Mouse (Mus musculus) heart, postnatal 10 days (tissue): ENCODE measurements at regions not wholly inside any gene's neighbourhood (a gene's known extent, or its start where the extent isn't known, plus 50 kb on each side); places are given as distances from the start of the nearest gene placed in this dataset.
"Not testable (repeated sequence)": the region's sequence is repeated elsewhere in the genome, so short reads cannot be mapped to it uniquely, and the experiment has no call there.

Experiments
- DNase-seq, 2 experiments: peaks; one replicate each; pipeline ENCODE4 v3.0.0; 2021
- intact Hi-C: fragments of 180-260 bp; cut with DNase I; formaldehyde crosslinking; loops from one replicate; pipeline ENCODE4 v1.15.1; 2025

DNA sequence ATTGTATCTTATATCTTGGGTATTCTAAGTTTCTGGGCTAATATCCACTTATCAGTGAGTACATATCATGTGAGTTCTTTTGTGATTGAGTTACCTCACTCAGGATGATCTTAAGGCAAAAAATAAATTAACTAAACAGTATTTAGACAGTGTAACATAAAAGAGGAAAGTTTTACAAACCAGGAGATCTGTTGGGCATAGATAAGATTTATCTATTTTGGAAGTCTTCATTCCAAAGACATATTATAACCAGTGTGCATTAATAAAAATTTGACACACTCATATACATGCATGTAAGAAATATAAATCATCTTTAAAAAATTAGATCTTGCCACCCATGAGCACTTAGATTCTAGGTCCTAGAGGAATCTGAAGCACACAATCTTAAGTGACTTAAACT, 343.9 kb upstream of the Fam174a start:
- intact Hi-C loops: no loop called here
- DNase-seq: no peak

DNA sequence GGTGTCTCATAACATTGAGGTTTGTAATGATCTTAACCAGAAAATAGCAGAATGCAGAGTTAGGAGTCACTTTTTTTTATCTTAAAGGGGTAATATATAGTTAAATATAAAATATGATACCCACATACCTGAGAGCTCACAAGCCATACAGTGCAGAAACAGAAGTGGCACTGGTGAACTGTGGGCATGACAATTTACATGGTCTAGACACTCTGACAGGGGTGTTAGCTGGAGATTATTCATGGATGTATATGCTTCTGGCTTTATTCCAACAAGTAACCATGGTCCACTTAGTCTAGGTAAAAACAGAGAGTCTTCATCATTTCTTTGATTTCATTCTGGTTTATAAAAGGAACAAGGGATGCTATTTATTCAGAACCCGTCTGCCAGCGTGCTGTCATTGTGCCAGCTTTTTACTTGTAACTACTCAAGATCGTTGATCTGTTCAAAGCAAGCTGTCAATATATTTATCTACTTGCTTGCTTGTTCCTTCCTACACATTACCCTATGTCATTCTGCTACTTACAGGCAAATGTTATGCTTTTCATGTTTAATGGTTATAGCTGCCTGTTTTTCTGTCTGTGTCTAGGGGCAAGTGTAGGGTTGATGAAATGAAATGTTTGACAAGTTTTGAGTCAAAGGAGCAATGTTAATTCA, 343.2 kb upstream of the Fam174a start:
- intact Hi-C loops: no loop called here

DNA sequence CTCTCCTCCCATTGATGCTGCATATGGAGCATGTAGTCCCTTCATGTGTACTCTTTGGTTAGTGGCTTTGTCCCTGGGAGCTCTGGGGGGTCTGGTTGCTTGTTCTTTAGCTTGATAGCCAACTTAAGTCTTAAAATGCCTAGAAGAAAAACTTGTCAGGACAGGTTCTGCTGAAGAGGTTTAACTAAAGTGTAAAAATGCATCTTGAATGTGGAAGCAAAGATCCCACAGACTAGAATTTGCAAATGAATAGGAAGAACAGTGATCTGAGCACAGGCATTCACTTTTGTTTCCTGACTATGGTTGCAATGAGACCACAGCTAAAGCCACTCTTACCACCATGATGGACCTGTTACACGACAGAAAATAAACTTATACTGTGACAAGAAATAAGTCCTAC, 320.1 kb upstream of the Fam174a start:
- DNase-seq: no peak
- intact Hi-C loops: no loop called here

More for the DNA sequence above, 343.2 kb upstream of the Fam174a start:
- no peak for DNase-seq

DNA sequence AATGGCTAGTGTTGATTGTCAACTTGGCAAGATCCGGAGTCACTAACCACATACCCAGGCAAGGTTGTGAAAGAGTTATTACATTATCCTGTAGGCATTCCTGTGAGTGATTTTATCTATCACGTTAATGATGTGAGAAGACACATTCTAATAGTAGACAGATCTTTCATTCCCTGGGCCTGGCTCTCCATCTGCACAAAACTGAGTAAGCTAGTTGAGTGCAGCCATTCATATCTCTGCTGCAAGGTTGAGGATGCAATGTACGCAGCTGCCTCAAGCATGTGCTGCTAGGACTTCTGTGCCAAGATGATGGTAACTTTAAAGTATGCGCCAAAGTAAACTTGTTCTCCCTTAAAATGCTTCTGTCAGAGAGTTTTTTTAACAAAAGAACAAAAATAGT, 309.5 kb upstream of the Fam174a start:
- intact Hi-C loops: no loop called here
- no peak for DNase-seq

DNA sequence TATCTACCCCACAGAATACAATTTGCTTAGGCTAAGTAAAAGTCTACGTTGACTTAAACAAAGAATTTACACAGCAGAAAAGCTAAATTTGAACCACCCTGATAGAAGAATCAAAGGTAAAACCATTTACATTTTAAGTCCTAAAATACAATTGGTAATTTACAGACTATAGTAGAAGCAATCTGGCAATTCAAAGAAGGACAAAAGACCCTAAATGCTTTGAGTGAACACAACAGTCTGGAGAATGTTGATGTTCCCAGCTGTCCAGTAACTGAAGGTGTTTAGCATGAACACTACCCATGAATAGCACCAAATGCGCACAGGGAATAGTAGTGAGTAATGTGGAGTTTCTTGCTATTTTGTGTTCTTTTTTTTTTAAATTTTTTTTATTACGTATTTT, 282.8 kb upstream of the Fam174a start:
- no peak for DNase-seq
- intact Hi-C loops: no loop called here

DNA sequence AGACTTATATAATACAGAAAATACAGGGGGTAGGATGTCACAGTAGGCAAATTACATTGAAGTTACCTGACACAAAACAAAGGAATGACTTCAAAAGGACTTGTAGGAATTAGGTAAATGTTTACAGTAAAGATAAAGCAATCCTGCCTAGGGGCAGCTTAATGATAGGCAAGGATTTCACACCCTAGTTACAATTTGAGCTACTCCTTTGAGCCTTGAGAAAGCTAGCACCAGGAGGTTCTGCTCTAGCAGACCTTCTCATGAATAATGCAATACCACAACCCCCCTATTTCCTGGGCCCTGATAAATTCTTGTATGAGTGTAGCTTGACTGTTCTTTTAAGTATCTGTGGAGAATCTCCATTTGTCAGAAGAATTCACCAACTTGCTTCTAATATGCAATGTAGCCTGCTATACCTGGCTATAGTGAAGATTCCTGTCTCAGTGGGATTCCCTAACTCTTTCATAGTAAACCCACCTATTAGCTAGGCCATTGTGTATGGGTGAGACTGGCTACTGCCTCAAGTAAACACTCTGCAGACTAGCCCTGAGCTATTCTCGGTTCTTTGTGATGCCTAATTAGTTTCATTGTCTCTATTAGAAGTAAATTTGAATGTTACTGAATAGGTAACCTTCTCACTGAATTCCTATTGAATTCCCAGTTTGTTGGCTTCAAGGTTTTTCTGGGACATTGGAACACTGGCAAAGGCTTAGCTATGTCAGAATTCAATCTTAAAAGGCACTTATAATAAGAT, 279.6 kb upstream of the Fam174a start:
- intact Hi-C loops, DNase-seq: not testable (repeated sequence)

DNA sequence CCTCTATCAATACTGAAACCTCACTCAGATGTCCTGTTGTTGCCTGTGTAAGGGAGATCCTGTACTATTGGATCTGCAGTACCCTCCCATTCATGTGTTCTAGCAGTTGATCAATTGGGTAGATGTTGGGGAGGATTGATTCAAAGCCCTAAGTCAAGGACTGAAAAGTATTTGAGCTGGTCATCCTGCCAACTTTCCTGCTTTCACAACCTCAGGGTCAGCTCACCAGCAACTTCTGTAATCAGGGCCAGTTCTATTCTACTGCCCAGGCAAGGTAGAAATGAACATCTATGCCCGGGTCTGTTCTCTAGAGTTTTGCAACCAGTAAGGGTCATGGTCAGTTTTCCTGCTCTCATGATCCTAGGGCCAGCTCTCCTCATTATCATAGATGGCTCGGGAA, 275.0 kb upstream of the Fam174a start:
- intact Hi-C loops: no loop called here

DNA sequence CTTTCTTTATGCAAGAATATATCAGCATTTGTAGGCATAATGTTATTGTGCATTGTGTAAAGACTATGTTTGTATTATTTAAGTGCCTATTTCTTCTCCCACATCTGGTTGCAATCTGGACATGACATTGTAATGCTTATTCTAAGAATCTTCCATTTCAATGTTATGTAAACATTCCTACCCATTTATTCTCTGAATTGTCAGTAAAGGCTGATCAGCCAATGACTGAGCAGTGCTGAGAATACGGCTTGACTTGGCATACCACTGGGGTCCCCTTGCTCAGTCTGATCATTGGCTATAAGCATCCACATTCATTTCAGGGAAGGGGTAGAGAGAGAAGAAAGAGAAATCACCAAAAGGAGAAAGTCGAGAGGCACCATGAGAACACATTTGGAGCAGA, 273.1 kb upstream of the Fam174a start:
- intact Hi-C loops: no loop called here

More for the DNA sequence above, 275.0 kb upstream of the Fam174a start:
- DNase-seq: no peak

DNA sequence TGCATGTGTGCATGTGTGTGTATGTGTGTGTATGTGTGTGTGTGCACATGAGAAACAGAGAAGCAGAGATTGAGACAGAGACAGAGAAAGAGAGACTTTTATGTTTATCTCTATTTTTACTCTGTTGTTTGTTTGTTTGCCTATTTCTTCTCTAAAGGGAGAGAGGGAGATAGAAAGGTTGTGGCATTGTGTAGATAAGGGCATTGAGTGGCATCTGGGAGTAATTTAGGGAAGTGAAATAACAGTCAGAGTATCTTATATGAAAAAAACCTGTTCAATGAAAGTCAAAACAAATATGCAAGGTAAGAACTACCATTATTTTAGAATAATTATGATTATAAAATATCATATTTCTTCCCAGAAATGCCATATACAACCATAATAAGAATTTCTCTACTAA, 270.1 kb upstream of the Fam174a start:
- intact Hi-C loops: no loop called here
- no peak for DNase-seq

More for the DNA sequence above, 273.1 kb upstream of the Fam174a start:
- no peak for DNase-seq

DNA sequence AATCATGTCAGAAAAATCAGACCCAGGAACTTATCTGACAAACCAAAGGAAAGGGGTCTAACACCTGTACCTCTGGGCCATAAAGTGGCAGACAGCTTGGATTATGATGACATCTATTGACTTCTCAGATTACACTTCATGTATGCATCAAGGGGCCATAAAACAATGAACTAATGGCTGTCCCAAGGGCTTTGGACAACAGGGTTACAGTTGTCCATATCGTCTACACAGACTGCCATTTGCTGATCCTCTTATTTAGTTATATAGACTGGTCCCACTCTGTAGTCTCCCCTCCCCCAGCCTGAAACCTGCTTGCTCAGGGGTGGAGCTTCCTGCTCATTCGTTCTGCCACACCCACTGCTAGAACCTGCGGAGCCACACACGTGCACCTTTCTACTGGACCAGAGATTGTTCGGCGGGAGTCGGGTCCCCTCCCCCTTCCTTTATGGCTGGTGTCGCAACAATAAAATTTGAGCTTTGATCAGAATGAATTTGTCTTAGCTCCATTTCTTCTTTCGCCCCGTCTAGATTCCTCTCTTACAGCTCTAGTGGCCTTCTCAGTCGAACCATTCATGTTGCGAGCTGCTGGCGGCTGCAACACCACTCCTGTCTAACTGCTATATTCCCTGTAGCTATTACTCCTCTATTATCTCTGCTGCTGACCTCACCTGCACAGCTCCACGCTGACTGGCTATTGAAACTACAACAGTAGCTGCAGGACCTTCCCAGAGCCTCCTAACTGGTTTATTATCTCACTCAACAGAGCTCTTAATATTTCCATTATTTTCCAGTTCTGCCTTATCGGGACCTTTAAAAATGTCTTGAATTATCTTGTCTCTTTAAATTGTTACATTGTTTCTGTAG, 248.9 kb upstream of the Fam174a start:
- intact Hi-C loops: no loop called here
- no peak for DNase-seq

DNA sequence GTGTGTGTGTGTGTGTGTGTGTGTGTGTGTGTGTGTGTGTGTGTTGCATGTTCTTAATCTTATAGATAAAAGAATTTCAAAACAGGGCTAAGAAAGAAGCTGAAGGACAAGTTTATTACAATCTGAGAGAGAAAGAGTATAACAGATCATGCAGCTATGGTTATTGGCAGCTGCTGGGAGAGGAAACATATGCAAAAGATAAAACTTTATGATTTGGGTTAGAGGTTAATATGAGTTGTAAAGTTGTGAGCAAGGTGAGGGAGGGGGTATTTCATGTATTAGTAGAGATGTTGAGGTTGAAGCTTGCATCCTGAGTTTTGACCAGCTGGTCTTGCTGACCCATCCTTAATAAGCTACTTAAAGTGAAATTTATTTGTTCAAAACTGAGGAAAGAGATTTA, 247.8 kb upstream of the Fam174a start:
- DNase-seq: no peak
- intact Hi-C loops: no loop called here

DNA sequence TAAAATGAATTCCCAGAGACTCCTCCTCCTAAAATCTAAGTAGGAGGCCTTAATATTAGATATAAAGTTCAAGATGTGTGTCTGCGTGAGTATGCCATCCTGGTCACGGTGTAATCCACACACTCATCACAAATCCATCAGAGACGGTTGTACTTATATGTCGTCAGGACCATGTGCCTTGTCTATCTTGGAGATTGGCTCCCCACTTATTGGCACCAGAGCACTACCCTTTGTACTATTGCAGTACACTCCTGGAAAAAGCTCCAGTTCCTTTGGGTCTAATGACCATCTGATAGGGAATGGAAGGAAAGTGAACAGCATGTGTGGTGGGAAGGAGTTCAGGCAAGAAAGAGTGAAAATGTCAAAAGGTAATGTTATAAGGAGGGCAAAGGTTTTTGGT, 247.4 kb upstream of the Fam174a start:
- intact Hi-C loops: no loop called here
- DNase-seq: no peak

DNA sequence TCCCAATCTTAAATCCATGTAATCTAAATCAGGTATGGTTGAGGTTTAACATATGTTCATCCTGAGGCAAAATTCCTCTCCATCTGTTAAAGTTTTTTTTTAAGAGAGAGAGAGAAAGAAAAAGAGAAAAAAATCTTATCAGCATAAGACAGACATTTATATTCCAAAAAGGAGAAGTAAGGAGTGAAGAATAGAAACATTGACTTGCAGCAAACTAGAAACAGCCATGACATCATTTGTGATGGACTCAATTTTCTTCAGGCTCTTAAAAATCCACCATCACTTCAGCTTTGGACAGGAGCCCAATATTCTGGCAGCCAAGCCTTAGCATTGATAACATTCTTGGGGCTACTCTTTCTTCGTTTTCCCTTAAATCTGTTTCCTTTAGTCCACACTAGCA, 238.3 kb upstream of the Fam174a start:
- DNase-seq: no peak
- intact Hi-C loops: no loop called here

DNA sequence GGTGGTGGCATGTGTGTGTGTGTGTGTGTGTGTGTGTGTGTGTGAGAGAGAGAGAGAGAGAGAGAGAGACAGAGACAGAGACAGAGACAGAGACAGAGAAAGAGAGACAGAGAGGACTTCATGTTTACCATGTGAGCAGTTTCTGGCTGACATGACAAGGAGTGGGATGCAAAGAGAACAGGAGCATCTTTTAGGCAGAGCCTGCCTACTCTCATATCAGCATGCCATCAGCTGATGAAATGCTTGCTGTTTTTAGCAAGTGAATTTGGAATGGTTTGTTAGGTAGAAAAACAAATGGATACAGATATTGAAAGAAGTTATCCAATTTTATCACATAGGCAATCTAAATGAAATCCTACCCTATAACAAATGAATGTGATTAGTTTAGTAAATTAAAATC, 203.5 kb upstream of the Fam174a start:
- intact Hi-C loops: no loop called here
- no peak for DNase-seq

DNA sequence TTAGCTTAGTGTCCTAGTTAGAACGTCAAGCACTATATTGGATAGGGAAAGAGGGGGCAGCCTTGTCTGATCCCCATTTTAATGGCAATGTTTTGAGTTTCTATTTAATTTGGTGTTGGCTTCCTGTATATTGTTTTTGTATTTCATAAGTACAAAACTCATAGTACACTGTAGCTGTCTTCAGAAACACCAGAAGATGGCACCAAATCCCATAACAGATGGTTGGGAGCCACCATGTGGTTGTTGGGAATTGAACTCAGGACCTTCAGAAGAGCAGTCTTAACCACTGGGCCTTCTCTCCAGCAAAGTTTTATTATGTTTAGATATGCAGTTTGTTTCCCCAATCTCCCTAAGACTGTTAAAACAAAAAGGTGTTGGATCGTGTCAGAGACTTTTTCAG, 199.9 kb upstream of the Fam174a start:
- intact Hi-C loops: no loop called here
- DNase-seq: no peak

DNA sequence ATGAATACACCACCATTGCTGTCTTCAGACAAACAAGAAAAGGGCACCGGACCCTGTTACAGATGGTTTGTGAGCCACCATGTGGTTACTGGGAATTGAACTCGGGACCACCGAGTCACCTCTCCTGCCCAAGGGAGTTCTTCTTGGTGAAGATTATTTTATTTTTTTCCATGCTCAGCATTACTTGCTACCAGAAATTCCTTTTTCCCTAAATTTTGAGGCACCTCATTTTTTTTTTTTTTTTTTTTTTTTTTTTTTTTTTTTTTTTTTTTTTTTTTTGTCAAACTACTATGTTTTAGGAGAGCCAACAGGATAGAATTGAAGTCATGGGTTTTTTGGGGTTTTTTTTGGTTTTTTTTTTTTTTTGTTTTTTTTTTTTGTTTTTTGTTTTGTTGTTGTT, 165.9 kb upstream of the Fam174a start:
- DNase-seq: no peak
- intact Hi-C loops: no loop called here

DNA sequence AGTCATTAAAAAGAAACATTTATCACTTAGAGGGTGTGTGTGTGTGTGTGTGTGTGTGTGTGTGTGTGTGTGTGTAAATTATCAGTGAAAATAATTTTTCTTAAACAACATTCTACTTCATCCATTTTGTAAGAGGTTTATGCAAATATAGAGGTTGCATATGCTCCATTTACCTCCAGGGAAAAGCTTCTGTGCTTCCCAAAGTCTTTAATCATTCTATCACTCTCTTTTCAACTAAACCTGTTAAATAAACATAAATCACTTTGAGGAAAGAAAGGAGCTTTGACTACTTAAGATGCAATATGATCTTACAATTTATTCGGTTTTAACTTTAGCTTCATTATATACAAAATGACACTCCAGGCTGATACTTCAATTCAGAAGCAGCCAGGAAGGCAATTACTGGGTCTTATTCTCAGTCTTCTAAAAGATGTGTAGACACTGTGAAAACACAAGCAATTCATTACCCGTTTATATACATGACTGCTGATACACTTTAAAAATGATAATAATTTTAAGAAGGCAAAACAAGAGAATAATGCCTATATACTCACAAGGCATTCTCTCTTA, 139.3 kb upstream of the Fam174a start:
- intact Hi-C loops: no loop called here
- no peak for DNase-seq

DNA sequence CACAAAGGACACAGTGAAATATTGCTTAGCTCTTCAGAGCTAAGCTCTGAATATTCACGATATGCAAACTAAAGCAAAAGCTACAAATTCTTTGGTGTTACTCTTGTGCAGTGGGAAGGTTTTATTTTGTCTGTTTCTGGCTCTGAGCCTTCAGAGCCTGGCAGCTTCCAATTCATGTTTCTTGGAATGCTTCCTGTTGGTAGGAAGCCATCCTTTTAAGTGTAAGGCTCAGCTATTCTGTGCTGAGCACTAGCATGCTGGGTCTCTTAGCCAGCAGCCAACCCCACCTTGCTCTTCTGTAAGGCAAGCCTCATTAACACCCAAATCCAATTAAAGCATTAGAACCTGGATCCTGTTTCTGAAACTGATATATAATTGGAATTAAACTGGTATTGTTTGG, 94.5 kb upstream of the Fam174a start:
- peak; percentile 13 to 17 for DNase-seq
- intact Hi-C loops: no loop called here

DNA sequence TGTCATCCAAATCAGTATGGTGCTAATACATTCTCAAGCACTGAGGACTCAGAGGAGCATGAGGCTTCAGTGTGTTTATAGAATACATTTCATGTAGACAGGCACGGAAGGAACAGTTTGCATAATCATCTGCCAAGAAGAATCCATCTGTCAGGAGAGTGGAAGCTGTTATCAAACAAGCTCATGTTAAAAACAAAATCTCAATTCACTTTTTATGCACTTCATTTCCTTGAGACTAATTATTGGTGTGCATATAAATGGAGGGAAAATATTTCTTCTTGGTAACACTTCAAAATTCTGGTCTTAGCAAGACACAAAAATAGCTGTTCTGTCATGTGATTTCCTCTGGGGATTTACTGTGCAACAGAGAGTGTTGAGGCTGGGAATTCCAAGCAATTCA, 90.1 kb upstream of the Fam174a start:
- DNase-seq: peak; percentile 2

DNA sequence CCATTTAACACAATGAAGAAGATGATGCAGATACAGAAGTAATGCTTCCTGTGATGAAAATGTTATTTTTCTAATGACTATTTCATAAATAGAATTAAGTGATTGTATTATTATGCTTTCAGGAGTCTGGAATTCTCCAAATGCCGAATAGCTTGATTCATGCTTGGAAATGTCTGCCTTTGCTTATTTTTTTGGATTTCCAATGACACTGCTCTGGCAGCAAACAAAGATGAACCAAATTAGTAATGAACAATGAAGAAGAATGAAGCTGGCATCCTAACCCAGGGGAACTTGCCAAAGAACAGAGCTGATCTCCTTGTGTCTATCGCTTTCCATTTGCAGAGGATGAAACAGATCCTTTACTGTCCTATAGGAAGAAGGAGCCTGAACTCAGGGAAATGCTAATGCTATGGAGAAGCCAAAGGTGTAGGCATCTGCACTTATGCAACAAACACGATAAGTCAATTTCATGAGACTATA, 71.7 kb upstream of the Fam174a start:
- intact Hi-C loops: no loop called here
- no peak for DNase-seq

More for the DNA sequence above, 90.1 kb upstream of the Fam174a start:
- intact Hi-C loops: no loop called here
